Mouse (Mus musculus): Measurements from ENCODE around the gene Avil.

GRCm38 (mm10) chr10:127066519-127067018 lies 66.1 kb downstream of the Avil start:
- TF ChIP-seq CTCF (IDR thresholded peaks at IDR 0.05; ENCODE audit: low read depth): no peak
- no peak for TF ChIP-seq EP300 (optimal IDR thresholded peaks at IDR 0.05)

Data from stomach, postnatal 0 days (tissue).